Mouse (Mus musculus) lung, embryonic 16.5 days (tissue): ENCODE measurements at regions not wholly inside any gene's neighbourhood (a gene's known extent, or its start where the extent isn't known, plus 50 kb on each side); places are given as distances from the start of the nearest gene placed in this dataset.

Experiments used
- ATAC-seq: fragments of 200-750 bp; cut with Nextera tagmentation; 2 replicates; pipeline ENCODE4 v1.8.0; 2017; ENCODE audit warnings: low read depth, mild to moderate bottlenecking, moderate library complexity
- H3K27ac ChIP-seq: fragments of 300-500 bp; sonication (generic); 2 replicates; pipeline ENCODE4 v1.5.1; 2014; ENCODE audit warnings: mild to moderate bottlenecking, control low read depth, low read length
- H3K27me3 ChIP-seq: fragments of 300-500 bp; sonication (generic); 2 replicates; pipeline ENCODE4 v1.6.1; 2014; ENCODE audit warnings: low read depth, low read length, mixed read lengths; ENCODE audit not compliant: control insufficient read depth, insufficient read depth
- H3K36me3 ChIP-seq: fragments of 300-500 bp; sonication (generic); 2 replicates; pipeline ENCODE4 v1.6.1; 2014; ENCODE audit warnings: low read length; ENCODE audit not compliant: control insufficient read depth, insufficient read depth
- H3K4me1 ChIP-seq: fragments of 300-500 bp; sonication (generic); replicated peaks from 2 replicates; pipeline ENCODE4 v1.6.1; 2014; ENCODE audit warnings: low read length, mixed read lengths; ENCODE audit not compliant: control insufficient read depth, insufficient read depth
- H3K4me2 ChIP-seq: fragments of 300-500 bp; sonication (generic); 2 replicates; pipeline ENCODE4 v1.6.1; 2014; ENCODE audit warnings: low read depth, low read length, control low read depth
- H3K4me3 ChIP-seq: fragments of 300-500 bp; sonication (generic); 2 replicates; pipeline ENCODE4 v1.5.1; 2014; ENCODE audit warnings: mild to moderate bottlenecking, low read length, control low read depth
- H3K9ac ChIP-seq: fragments of 300-500 bp; sonication (generic); 2 replicates; pipeline ENCODE4 v1.6.1; 2014; ENCODE audit warnings: low read length, control low read depth
- H3K9me3 ChIP-seq: fragments of 300-500 bp; sonication (generic); 2 replicates; pipeline ENCODE4 v1.6.1; 2016; ENCODE audit warnings: low read length; ENCODE audit not compliant: control insufficient read depth
- WGBS: fragments of 180-500 bp; shearing (Covaris S2); extraction: QIAGEN DNeasy Blood & Tissue Kit; methylation state at CpG from one replicate; pipeline ENCODE4 v1.1.7; 2014; 5-methylcytosine and 5-hydroxymethylcytosine counted together

- no peak for ATAC-seq
- Histone ChIP-seq H3K27ac (no peak overlapping the region), H3K9ac (no peak overlapping the region), H3K36me3 (no peaks in the 10 kb centered on the region), H3K4me2 (no peak overlapping the region), H3K9me3 (no peaks in the 10 kb centered on the region), H3K27me3 (no peaks in the 10 kb centered on the region), H3K4me3 (no peak overlapping the region), H3K4me1 (no peaks in the 10 kb centered on the region)
- WGBS: 72% methylated on average over 3 of the region's 3 CpGs
These were observed 453.3 kb upstream of the Lmcd1 start for GRCm38 (mm10) chr6:111820265-111820664.

GRCm38 (mm10) chr6:111844321-111844835 lies 429.2 kb upstream of the Lmcd1 start:
- Histone ChIP-seq H3K4me3 (no peak overlapping the region), H3K9me3 (no peaks in the 10 kb centered on the region; the same call in 1 of the 2 replicates), H3K27ac (no peak overlapping the region), H3K4me2 (no peak overlapping the region), H3K27me3 (no peaks in the 10 kb centered on the region), H3K9ac (no peak overlapping the region), H3K4me1 (no peaks in the 10 kb centered on the region), H3K36me3 (no peaks in the 10 kb centered on the region)
- WGBS: 41% methylated on average over 6 of the region's 6 CpGs
- no peak for ATAC-seq

DNA sequence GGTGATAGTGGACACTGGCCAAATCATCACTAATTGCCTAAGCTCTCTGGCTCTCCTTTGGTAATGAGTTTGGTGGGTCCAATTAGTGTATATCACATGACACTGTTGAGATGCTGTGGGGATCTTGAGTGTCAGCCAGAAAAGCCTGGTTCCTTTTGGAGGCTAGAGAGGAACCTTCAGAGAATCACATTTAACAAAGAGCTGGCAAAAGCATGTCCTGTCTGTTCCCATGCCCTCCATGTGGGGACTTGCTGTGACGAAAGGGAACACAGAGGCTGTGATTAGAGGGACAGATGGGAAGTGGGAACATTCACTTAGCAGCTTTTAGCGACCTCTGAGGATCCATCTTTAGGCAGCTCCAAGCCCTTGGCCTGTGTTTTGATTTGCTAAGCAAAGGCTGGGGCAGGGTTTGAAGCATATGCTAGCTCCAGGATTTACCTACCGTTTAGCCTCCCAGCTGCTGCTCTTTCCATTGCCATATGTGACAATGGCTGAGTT lies 407.4 kb upstream of the Lmcd1 start:
- no peaks in the 10 kb centered on the region for H3K4me1 ChIP-seq
- no peak overlapping the region for H3K4me2 ChIP-seq
- H3K9me3 ChIP-seq: no peaks in the 10 kb centered on the region
- H3K27ac ChIP-seq: no peak overlapping the region
- 55% methylated on average over 3 of the region's 3 CpGs for WGBS
- H3K4me3 ChIP-seq: no peak overlapping the region
- no peaks in the 10 kb centered on the region for H3K36me3 ChIP-seq
- no peak overlapping the region for H3K9ac ChIP-seq
- ATAC-seq: no peak
- no peaks in the 10 kb centered on the region for H3K27me3 ChIP-seq

DNA sequence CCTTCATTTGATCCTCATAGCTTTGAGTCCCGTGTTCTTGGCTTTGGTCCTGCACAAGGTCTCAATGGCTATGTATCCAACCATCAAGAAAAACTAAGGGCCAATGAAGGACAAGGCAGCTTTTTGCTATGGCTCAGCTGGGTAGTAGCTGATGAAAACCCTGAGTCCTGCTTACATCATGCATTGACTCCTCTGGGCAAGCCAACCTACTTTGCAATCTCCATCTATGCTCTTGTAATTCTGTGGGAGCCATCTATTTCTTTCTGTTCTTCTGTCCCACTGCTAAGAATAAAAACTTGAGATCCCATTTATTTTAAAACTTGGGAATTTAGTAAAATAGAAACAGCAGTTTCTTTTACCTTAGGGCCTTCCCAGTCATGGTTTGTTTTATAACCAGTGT lies 391.0 kb upstream of the Lmcd1 start:
- H3K36me3 ChIP-seq: no peaks in the 10 kb centered on the region
- no peaks in the 10 kb centered on the region for H3K9me3 ChIP-seq
- no peaks in the 10 kb centered on the region for H3K4me1 ChIP-seq
- no peak overlapping the region for H3K4me2 ChIP-seq
- no peak overlapping the region for H3K9ac ChIP-seq
- H3K27me3 ChIP-seq: no peaks in the 10 kb centered on the region
- no peak for ATAC-seq
- no peak overlapping the region for H3K27ac ChIP-seq
- H3K4me3 ChIP-seq: no peak overlapping the region
- 71% methylated on average over 1 of the region's 1 CpGs for WGBS

DNA sequence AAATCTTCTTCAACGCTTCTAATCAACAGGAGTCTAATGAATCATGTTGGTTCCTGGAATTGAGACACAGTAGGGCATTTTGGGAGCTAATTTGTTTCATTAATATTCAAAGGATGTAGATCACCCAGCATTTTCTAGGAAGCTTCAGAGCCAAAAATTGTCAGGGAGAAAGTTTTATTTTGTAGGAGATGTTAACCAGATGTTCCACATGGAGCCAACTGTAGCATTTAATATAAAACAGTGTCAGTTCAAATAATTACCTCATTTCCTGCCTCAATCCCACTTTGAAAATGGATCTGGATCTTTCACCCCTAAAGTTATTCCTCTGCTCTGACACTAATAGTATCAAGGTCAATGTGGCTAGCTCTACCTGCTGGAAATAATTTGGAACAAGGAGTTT lies 389.6 kb upstream of the Lmcd1 start:
- no peak overlapping the region for H3K4me3 ChIP-seq
- no peaks in the 10 kb centered on the region for H3K27me3 ChIP-seq
- no peaks in the 10 kb centered on the region for H3K36me3 ChIP-seq
- no peak overlapping the region for H3K27ac ChIP-seq
- ATAC-seq: no peak
- WGBS: 72% methylated on average over 1 of the region's 1 CpGs
- no peak overlapping the region for H3K9ac ChIP-seq
- no peaks in the 10 kb centered on the region for H3K4me1 ChIP-seq
- no peak overlapping the region for H3K4me2 ChIP-seq
- no peaks in the 10 kb centered on the region for H3K9me3 ChIP-seq

- WGBS: 58% methylated on average over 2 of the region's 2 CpGs
- no peak overlapping the region for H3K4me2 ChIP-seq
- no peaks in the 10 kb centered on the region for H3K9me3 ChIP-seq
- no peaks in the 10 kb centered on the region for H3K36me3 ChIP-seq
- no peaks in the 10 kb centered on the region for H3K4me1 ChIP-seq
- H3K27ac ChIP-seq: no peak overlapping the region
- no peak overlapping the region for H3K4me3 ChIP-seq
- H3K27me3 ChIP-seq: no peaks in the 10 kb centered on the region
- no peak overlapping the region for H3K9ac ChIP-seq
- no peak for ATAC-seq
These were observed 361.6 kb upstream of the Lmcd1 start for GRCm38 (mm10) chr6:111911997-111912396.

DNA sequence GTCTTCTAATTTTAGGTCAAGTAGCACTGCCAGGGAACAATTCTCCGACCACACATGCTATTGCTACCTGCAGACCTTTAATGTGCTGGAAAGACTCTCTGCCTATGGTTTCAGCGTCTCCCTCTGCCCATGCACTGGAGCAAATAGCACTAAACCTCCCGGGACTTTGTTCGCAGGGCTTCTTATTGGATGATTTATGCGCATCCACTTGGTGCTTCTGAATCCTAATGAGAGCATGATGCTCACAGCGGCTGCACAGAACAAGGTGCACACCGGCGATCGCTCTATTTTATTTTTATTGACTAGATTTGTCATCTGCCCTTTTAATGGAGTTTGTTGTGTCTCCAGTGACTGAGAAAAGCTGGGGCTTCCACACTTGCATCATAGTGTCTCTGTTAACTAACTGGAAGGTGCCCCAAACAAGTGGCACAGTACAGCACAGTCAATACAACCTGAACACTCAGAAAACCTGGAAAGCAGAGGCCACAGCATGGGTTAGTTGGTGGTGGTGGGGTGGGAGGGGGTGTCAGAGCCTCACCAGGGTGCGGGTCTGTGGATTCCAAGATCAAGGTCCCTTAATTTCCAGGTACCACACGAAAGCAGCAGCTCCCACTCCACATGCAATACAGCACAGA lies 359.7 kb upstream of the Lmcd1 start:
- Histone ChIP-seq H3K4me3 (no peak overlapping the region), H3K27me3 (no peaks in the 10 kb centered on the region), H3K9me3 (no peaks in the 10 kb centered on the region), H3K4me2 (no peak overlapping the region), H3K9ac (no peak overlapping the region), H3K27ac (no peak overlapping the region), H3K4me1 (0 out of 2 replicates have a peak, but pooled peaks cover 2% of the 10 kb centered on the region), H3K36me3 (no peaks in the 10 kb centered on the region)
- ATAC-seq: no peak
- WGBS: 90% methylated on average over 11 of the region's 11 CpGs

GRCm38 (mm10) chr6:111917248-111917721 lies 356.3 kb upstream of the Lmcd1 start:
- WGBS: 41% methylated on average over 6 of the region's 6 CpGs

GRCm38 (mm10) chr6:111917868-111918597 lies 355.5 kb upstream of the Lmcd1 start:
- Histone ChIP-seq H3K9ac (no peak overlapping the region), H3K4me1 (0 out of 2 replicates have a peak, but pooled peaks cover 2% of the 10 kb centered on the region), H3K9me3 (no peaks in the 10 kb centered on the region), H3K4me2 (no peak overlapping the region), H3K27me3 (no peaks in the 10 kb centered on the region), H3K36me3 (no peaks in the 10 kb centered on the region), H3K27ac (peak overlapping the region; percentile 45), H3K4me3 (no peak overlapping the region)
- 43% methylated on average over 3 of the region's 3 CpGs for WGBS
- peak; percentile 78; the same call in 1 of the 2 replicates for ATAC-seq

More at GRCm38 (mm10) chr6:111917248-111917721, 356.3 kb upstream of the Lmcd1 start:
- 0 out of 2 replicates have a peak, but pooled peaks cover 2% of the 10 kb centered on the region for H3K4me1 ChIP-seq
- H3K9me3 ChIP-seq: no peaks in the 10 kb centered on the region
- no peak overlapping the region for H3K4me2 ChIP-seq
- H3K9ac ChIP-seq: no peak overlapping the region
- peak overlapping the region; percentile 45 for H3K27ac ChIP-seq
- peak; percentile 70 for ATAC-seq
- H3K4me3 ChIP-seq: no peak overlapping the region
- no peaks in the 10 kb centered on the region for H3K36me3 ChIP-seq
- H3K27me3 ChIP-seq: no peaks in the 10 kb centered on the region
